Mouse (Mus musculus) myocyte (in vitro differentiated cells): Measurements from ENCODE around the gene Tarbp2. TPM values are rescaled to one million over a fixed set of nuclear protein-coding genes. Genes with fewer than 3 reads are reported as not detected.

Experiments
- H3K27me3 ChIP-seq: one replicate; pipeline ENCODE4 v1.6.1; 2011; ENCODE audit not compliant: control insufficient read depth, insufficient read depth, insufficient read length
- H3K36me3 ChIP-seq: one replicate; pipeline ENCODE4 v1.6.1; 2011; ENCODE audit not compliant: control insufficient read depth, insufficient read depth
- H3K4me2 ChIP-seq: one replicate; pipeline ENCODE4 v1.6.1; 2011; ENCODE audit warnings: low read depth, control low read depth
- H3K4me3 ChIP-seq: one replicate; pipeline ENCODE4 v1.5.1; 2011; ENCODE audit warnings: mild to moderate bottlenecking, control low read depth, moderate library complexity
- H3K79me2 ChIP-seq: one replicate; pipeline ENCODE4 v1.6.1; 2011; ENCODE audit not compliant: control insufficient read depth, insufficient read depth
- H3ac ChIP-seq: one replicate; pipeline ENCODE4 v1.6.1; 2011; ENCODE audit not compliant: control insufficient read depth, insufficient read length
- CEBPB ChIP-seq: IDR thresholded peaks from 2 replicates; pipeline ENCODE4 v1.6.1; 2011; ENCODE audit warnings: mild to moderate bottlenecking, moderate library complexity; ENCODE audit not compliant: poor library complexity, insufficient read depth, severe bottlenecking
- E2F4 ChIP-seq: IDR thresholded peaks from one replicate; pipeline ENCODE4 v1.6.1; 2011; ENCODE audit warnings: mild to moderate bottlenecking, control low read depth, moderate library complexity; ENCODE audit not compliant: insufficient read depth
- MAX ChIP-seq: IDR thresholded peaks from one replicate; pipeline ENCODE4 v1.6.1; 2011; ENCODE audit warnings: low read depth, mild to moderate bottlenecking, control low read depth
- MYOD1 ChIP-seq, 3 experiments: IDR thresholded peaks; one replicate each; pipeline ENCODE4 v1.6.1; 2011; ENCODE audit warnings: control low read depth in 2 of 3, low read depth in 2 of 3, mild to moderate bottlenecking in 2 of 3, moderate library complexity in 1 of 3; ENCODE audit not compliant: insufficient read length in 2 of 3, control insufficient read depth in 1 of 3
- MYOG ChIP-seq, 3 experiments: IDR thresholded peaks; one replicate each; pipeline ENCODE4 v1.6.1; 2011; ENCODE audit warnings: control low read depth in 2 of 3, low read depth in 2 of 3, mild to moderate bottlenecking in 2 of 3; ENCODE audit not compliant: insufficient read length in 2 of 3, control insufficient read depth in 1 of 3, insufficient read depth in 1 of 3
- POLR2A ChIP-seq: IDR thresholded peaks from one replicate; pipeline ENCODE4 v1.6.1; 2011; ENCODE audit warnings: low read depth, mild to moderate bottlenecking, control low read depth, moderate library complexity; ENCODE audit not compliant: insufficient read length
- POLR2AphosphoS2 ChIP-seq: IDR thresholded peaks from one replicate; pipeline ENCODE4 v1.6.1; 2011; ENCODE audit warnings: low read depth, control low read depth; ENCODE audit not compliant: insufficient read length
- REST ChIP-seq: IDR thresholded peaks from one replicate; pipeline ENCODE4 v1.6.1; 2011; ENCODE audit warnings: mild to moderate bottlenecking, control low read depth, moderate library complexity; ENCODE audit not compliant: insufficient read depth, insufficient read length
- SRF ChIP-seq: IDR thresholded peaks from one replicate; pipeline ENCODE4 v1.6.1; 2011; ENCODE audit warnings: low read depth; ENCODE audit not compliant: control insufficient read depth, insufficient read length
- TCF12 ChIP-seq: IDR thresholded peaks from one replicate; pipeline ENCODE4 v1.6.1; 2011; ENCODE audit warnings: mild to moderate bottlenecking, control low read depth; ENCODE audit not compliant: poor library complexity, insufficient read depth, severe bottlenecking
- TCF3 ChIP-seq: IDR thresholded peaks from one replicate; pipeline ENCODE4 v1.6.1; 2011; ENCODE audit warnings: low read depth, control low read depth; ENCODE audit not compliant: insufficient read length
- USF1 ChIP-seq: IDR thresholded peaks from one replicate; pipeline ENCODE4 v1.6.1; 2011; ENCODE audit warnings: low read depth, mild to moderate bottlenecking, control low read depth, moderate library complexity
- polyA plus RNA-seq: library from polyadenylated mRNA; unstranded; fragments of >200 nt; fragmentation: generic; extraction: Trizol; gene quantifications from one replicate; pipeline ENCODE4 v1.2.1, GENCODE M21; 2012; ENCODE audit warnings: missing spikeins

Gene Tarbp2
- polyA plus RNA-seq, 1 experiment: 76.2 TPM

DNA sequence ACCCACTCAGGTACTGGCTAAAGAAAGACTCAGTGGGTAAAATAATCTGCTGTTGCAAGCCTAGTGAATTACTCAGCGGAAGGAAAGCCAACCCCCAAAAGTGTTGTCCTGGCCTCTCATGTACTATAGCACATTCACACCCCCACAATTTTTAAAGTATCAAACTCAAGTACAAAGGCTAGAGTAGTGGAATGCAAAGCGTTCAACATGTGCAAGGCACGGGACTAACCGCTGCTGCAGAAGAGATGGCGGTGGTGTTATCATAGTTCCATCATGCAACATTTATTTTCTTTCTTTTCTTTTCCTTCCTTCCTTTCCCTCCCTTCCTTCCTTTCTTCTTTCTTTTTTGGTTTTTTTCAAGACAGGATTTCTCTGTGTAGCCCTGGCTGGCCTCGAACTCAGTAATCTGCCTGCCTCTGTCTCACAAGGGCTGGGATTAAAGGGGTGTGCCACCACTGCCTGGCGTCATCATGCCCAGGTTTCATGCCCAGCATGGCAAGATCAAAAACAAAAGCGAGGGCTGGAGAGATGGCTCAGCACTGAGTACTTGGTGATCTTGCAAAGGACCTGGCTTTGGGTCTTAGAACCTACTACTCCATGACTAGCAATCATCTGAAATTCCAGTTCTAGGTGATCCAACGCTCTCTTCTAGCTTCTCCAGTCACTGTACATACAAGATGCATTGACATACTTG, 12.1 kb upstream of the Tarbp2 start:
- Histone ChIP-seq H3K4me2 (no peak overlapping the region), H3K4me3 (no peak overlapping the region), H3K79me2 (no peaks in the 10 kb centered on the region), H3K36me3 (peaks cover 38% of the 10 kb centered on the region), H3ac (no peak overlapping the region), H3K27me3 (no peaks in the 10 kb centered on the region)
- TF ChIP-seq POLR2A (peak; percentile 11), TCF3 (no peak), POLR2AphosphoS2 (peak; percentile 48)

DNA sequence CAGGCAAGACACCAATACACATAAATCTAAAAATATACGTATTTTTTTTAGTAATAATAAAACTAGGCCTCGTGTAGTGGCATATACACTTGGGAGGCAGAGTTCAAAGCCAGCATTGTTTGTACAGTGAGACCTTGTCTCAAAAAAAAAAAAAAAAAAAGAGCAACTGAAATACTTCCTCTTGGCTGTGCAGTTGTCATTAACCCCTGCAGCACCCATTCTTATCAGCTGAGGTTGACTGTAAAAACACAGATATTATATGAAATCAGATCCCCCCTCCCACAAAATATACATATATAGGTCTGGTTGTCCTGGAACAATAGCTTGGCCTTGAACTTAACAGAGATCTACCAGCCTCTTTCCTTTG, 11.5 kb upstream of the Tarbp2 start:
- no peak overlapping the region for H3K4me3 ChIP-seq
- TF ChIP-seq CEBPB (no peak), USF1 (no peak), TCF12 (no peak), REST (no peak), SRF (no peak), MAX (no peak), MYOG (IDR thresholded peaks at IDR 0.05; ENCODE audit: control insufficient read depth in 1 of 3, insufficient read depth in 1 of 3, insufficient read length in 2 of 3, low read depth in 2 of 3) (no peak), TCF3 (no peak), MYOD1 (IDR thresholded peaks at IDR 0.05; ENCODE audit: control insufficient read depth in 1 of 3, insufficient read length in 2 of 3, low read depth in 2 of 3) (no peak)
- H3K79me2 ChIP-seq: no peaks in the 10 kb centered on the region
- peaks cover 34% of the 10 kb centered on the region for H3K36me3 ChIP-seq
- H3K27me3 ChIP-seq: no peaks in the 10 kb centered on the region
- H3K4me2 ChIP-seq: no peak overlapping the region
- H3ac ChIP-seq: no peak overlapping the region

DNA sequence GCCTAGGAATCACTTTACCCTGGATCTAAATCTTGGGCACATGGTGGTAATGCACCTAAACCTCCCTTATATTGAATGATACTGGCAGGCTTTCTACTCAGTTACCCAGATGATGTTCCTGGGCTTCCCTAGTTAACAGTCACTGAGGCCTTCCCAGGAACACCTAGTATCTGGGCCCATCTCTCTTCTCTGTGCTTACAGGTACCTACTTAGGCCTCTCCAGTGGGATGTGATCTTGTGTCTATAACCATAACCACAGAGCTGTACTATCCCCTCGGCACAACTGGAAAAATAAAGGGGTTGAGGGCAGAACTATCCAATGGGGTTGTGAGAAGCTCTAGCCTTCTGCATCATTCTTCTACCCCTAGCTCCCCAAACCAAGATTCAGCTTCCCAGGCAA, 11.1 kb upstream of the Tarbp2 start:
- Histone ChIP-seq H3K4me3 (no peak overlapping the region), H3K27me3 (no peaks in the 10 kb centered on the region), H3K4me2 (no peak overlapping the region), H3K79me2 (no peaks in the 10 kb centered on the region), H3K36me3 (peaks cover 30% of the 10 kb centered on the region), H3ac (no peak overlapping the region)
- peak; percentile 52 for TF ChIP-seq POLR2AphosphoS2
- no peak for TF ChIP-seq USF1

DNA sequence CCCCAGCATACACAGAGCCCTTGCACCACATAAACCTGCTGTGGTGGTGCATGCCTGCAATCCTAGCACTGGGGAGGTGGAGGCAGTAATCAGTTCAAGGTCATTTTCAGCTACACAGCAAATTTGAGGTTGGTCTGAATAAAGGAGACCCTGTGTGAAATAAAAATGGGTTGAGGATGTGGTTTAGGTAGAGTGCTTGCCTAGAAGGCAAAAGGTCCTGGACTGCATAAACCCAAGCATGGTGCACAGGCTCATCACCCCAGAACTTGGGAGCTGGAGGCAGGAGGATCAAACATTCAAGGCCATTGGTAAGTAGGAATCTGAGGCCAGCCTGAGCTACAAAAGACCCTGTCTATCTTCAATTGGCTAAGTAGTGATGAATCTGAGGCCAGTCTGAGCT, 10.4 kb upstream of the Tarbp2 start:
- H3K79me2 ChIP-seq: no peaks in the 10 kb centered on the region
- TF ChIP-seq POLR2AphosphoS2 (peak; percentile 31), POLR2A (peak; percentile 23), MYOD1 (IDR thresholded peaks at IDR 0.05; ENCODE audit: control insufficient read depth in 1 of 3, insufficient read length in 2 of 3, low read depth in 2 of 3) (no peak)
- H3K4me3 ChIP-seq: no peak overlapping the region
- H3K27me3 ChIP-seq: no peaks in the 10 kb centered on the region
- peaks cover 23% of the 10 kb centered on the region for H3K36me3 ChIP-seq
- H3ac ChIP-seq: no peak overlapping the region
- H3K4me2 ChIP-seq: no peak overlapping the region

DNA sequence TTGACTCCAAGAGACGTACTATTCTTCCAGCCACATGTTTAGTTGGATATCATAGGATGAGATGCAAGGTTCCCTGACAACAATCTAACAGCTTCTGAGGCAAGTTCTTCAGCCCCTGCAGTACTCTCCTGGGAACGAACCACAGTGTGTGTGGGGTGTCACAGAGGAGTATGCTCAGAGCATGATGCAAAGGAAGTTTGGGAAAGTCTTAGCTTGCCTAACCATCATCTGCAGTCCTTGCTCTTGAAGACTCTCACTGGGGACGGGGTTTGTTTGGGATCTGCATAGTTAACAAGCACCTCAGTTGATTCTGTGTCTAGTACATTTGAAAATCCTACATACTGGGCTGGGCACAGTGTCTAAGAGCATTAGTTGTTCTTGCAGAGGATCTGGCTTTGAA, 9.7 kb upstream of the Tarbp2 start:
- H3ac ChIP-seq: no peak overlapping the region
- no peak overlapping the region for H3K4me3 ChIP-seq
- no peaks in the 10 kb centered on the region for H3K79me2 ChIP-seq
- no peaks in the 10 kb centered on the region for H3K27me3 ChIP-seq
- no peak overlapping the region for H3K4me2 ChIP-seq
- H3K36me3 ChIP-seq: peaks cover 15% of the 10 kb centered on the region
- TF ChIP-seq E2F4 (no peak), MYOG (IDR thresholded peaks at IDR 0.05; ENCODE audit: control insufficient read depth in 1 of 3, insufficient read depth in 1 of 3, insufficient read length in 2 of 3, low read depth in 2 of 3) (no peak), REST (no peak), POLR2AphosphoS2 (peak; percentile 66)

DNA sequence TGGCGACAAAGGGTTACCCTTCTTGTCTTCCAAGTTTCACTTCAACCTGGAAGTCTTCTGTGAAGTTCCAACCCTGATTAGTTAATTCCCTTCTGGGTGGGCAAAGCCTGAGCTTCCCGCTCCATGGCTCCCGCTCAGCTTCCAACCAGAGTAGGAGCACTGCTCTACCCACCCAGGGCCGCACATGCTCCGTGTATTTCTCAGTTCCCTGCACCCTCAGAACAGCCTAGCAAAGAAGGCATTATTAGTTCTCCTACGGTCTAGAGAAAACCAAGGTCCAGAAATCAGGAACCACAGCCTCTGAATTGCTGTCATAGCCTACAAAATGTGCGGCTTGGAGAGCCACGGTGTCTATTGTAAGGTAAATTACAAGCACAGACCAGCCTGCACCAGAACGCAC, 7.9 kb upstream of the Tarbp2 start:
- no peak overlapping the region for H3ac ChIP-seq
- H3K36me3 ChIP-seq: no peaks in the 10 kb centered on the region
- TF ChIP-seq MYOG (IDR thresholded peaks at IDR 0.05; ENCODE audit: control insufficient read depth in 1 of 3, insufficient read depth in 1 of 3, insufficient read length in 2 of 3, low read depth in 2 of 3): no peak
- TF ChIP-seq CEBPB: no peak
- TF ChIP-seq E2F4: no peak
- no peak for TF ChIP-seq POLR2A
- TF ChIP-seq REST: no peak
- TF ChIP-seq SRF: no peak
- TF ChIP-seq MAX: no peak
- TF ChIP-seq POLR2AphosphoS2: no peak
- TF ChIP-seq MYOD1 (IDR thresholded peaks at IDR 0.05; ENCODE audit: control insufficient read depth in 1 of 3, insufficient read length in 2 of 3, low read depth in 2 of 3): no peak
- no peak for TF ChIP-seq TCF3
- no peak for TF ChIP-seq USF1
- no peak for TF ChIP-seq TCF12
- no peaks in the 10 kb centered on the region for H3K27me3 ChIP-seq
- no peaks in the 10 kb centered on the region for H3K79me2 ChIP-seq
- peak overlapping the region; percentile 15 for H3K4me3 ChIP-seq
- H3K4me2 ChIP-seq: peak overlapping the region; percentile 71
